Mouse (Mus musculus): Measurements from ENCODE around the gene Gm20696. TPM values are rescaled to one million over a fixed set of nuclear protein-coding genes. Genes with fewer than 3 reads are reported as not detected.

Gm20696 gene
- polyA plus RNA-seq, 1 experiment from 2014 or later = 3.9 TPM

DNA sequence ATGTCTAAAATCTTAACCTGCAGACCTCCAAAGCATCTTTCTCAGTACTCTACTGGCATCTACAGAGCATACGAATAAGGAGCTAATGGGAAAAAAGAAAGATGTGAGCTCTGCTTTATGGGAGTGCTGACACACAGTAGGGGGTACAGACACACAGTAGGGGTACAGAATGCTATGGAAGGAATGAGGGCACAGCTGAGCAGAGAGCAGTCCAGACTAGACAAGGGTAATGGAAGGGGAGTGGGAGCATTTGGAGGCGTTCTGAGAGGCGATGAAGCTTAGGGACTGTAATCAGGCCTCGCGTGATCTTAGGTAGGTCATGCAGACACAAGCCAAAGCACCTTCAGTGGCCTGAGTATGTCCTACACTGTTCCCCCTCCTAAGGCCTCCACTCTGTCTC, 17.4 kb upstream of the Gm20696 start:
- ATAC-seq = no peak

GRCm38 (mm10) chr6:99678108-99678507, 11.5 kb upstream of the Gm20696 start:
- Histone ChIP-seq H3K27me3 (no peaks in the 10 kb centered on the region), H3K36me3 (ENCODE audit: poor library complexity, severe bottlenecking) (no peaks in the 10 kb centered on the region), H3K4me1 (peaks cover 15% of the 10 kb centered on the region), H3K9me3 (replicated peaks) (no peaks in the 10 kb centered on the region), H3K27ac (peak overlapping the region; percentile 36), H3K4me3 (no peak overlapping the region), H3K4me2 (no peak overlapping the region), H3K9ac (no peak overlapping the region)
- ATAC-seq = 0 out of 2 replicates have a peak, but pooled peaks have one; percentile 53
- WGBS = 58% methylated on average over 11 of the region's 11 CpGs

More for the DNA sequence above, 17.4 kb upstream of the Gm20696 start:
- Histone ChIP-seq H3K4me3 (no peak overlapping the region), H3K9ac (no peak overlapping the region), H3K36me3 (ENCODE audit: poor library complexity, severe bottlenecking) (no peaks in the 10 kb centered on the region), H3K4me2 (no peak overlapping the region), H3K9me3 (replicated peaks) (peaks cover 4% of the 10 kb centered on the region), H3K27me3 (no peaks in the 10 kb centered on the region), H3K27ac (no peak overlapping the region), H3K4me1 (no peaks in the 10 kb centered on the region)
- 88% methylated on average over 5 of the region's 5 CpGs for WGBS

DNA sequence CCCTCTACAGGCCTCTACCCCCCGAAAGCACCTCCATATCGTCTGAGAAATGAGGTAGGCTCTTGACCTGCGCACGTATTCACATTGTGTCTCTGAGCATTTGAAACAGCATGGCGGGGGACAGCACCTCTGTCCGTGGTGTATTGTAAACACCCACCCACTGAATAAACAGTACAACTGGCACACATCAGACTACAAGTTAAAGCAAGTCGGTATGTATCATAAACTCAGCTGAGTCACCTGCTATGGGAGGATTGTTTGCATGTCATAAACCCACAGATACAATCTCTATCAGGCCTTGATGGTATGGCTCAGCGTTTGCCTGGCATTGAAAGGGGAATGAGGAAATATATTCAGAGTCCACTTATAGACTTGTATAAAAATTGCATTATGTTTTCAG, 10.7 kb upstream of the Gm20696 start:
- Histone ChIP-seq H3K9me3 (replicated peaks) (no peaks in the 10 kb centered on the region), H3K27ac (no peak overlapping the region), H3K4me3 (no peak overlapping the region), H3K9ac (no peak overlapping the region), H3K27me3 (no peaks in the 10 kb centered on the region), H3K4me1 (peaks cover 18% of the 10 kb centered on the region), H3K36me3 (ENCODE audit: poor library complexity, severe bottlenecking) (no peaks in the 10 kb centered on the region), H3K4me2 (no peak overlapping the region)
- no peak for ATAC-seq
- WGBS = 90% methylated on average over 8 of the region's 8 CpGs

- Histone ChIP-seq H3K27ac (peak overlapping the region; percentile 14; the same call in 1 of the 2 replicates), H3K4me3 (no peak overlapping the region)
- 36% methylated on average over 4 of the region's 4 CpGs for WGBS
Measured at GRCm38 (mm10) chr6:99674482-99674881, 7.9 kb upstream of the Gm20696 start.

DNA sequence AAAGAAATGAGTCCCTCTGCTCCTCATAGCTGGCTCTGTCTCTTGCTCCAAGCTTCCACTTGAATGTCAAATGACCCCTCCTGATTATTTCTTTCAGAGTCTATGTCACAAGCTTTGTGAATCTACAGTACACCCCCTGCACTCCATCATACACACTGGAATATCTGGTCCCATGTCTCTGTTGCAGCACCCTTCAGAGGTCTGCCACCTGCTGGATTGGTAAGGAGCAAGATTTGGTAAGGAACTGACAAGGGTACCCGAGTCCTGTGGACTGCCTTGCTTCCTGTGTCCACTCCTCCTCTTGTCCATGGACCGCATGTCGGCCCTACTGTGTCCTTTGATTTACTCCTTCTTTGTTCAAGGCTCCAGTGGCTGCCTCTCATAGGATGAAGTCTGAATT, 5.2 kb upstream of the Gm20696 start:
- Histone ChIP-seq H3K27me3 (no peaks in the 10 kb centered on the region; the same call in 1 of the 2 replicates), H3K4me3 (no peak overlapping the region), H3K9ac (no peak overlapping the region), H3K4me1 (peaks cover 63% of the 10 kb centered on the region), H3K36me3 (ENCODE audit: poor library complexity, severe bottlenecking) (no peaks in the 10 kb centered on the region), H3K9me3 (replicated peaks) (no peaks in the 10 kb centered on the region), H3K27ac (no peak overlapping the region), H3K4me2 (no peak overlapping the region)
- 66% methylated on average over 3 of the region's 3 CpGs for WGBS
- no peak for ATAC-seq

More at GRCm38 (mm10) chr6:99674482-99674881, 7.9 kb upstream of the Gm20696 start:
- Histone ChIP-seq H3K27me3 (no peaks in the 10 kb centered on the region), H3K4me2 (no peak overlapping the region), H3K9me3 (replicated peaks) (no peaks in the 10 kb centered on the region), H3K36me3 (ENCODE audit: poor library complexity, severe bottlenecking) (no peaks in the 10 kb centered on the region), H3K4me1 (peaks cover 45% of the 10 kb centered on the region), H3K9ac (no peak overlapping the region)
- ATAC-seq = no peak

DNA sequence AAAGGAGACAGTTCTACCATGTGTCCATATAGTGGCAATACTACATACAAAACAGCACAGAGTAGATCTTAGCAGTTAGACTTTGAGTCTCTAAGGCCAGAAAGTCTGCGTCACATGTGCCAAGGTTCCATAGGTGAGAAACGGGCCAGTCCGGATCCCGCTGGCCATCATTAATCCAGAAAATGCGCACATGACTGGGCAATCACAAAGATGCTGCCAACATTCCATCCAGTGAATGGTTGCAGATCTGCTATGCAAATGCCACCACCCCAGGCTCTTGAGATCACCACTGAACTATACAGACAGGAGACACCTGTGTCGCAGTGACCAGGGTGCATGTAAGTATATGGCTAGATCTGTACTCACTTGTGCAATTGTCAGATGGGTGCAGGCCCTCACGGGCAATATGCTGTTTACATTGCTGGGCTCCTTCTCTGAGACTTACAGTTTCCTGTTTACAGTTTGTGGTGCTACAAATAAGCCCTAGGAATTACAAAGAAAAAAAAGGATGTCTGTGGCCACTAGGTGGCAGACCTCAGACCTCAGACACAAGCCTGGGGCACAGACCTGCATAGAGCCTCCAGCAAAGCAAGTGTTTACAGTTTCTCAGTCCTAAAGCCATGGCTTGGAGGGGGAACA, 4.0 kb upstream of the Gm20696 start:
- H3K4me1 ChIP-seq = peaks cover 72% of the 10 kb centered on the region
- no peak overlapping the region for H3K9ac ChIP-seq
- WGBS = 44% methylated on average over 7 of the region's 7 CpGs
- no peaks in the 10 kb centered on the region; the same call in 1 of the 2 replicates for H3K27me3 ChIP-seq
- peak overlapping the region; percentile 87 for H3K27ac ChIP-seq
- no peak overlapping the region for H3K4me2 ChIP-seq
- H3K36me3 ChIP-seq (ENCODE audit: poor library complexity, severe bottlenecking) = no peaks in the 10 kb centered on the region
- no peak overlapping the region for H3K4me3 ChIP-seq
- ATAC-seq = peak; percentile 28; the same call in 1 of the 2 replicates
- H3K9me3 ChIP-seq (replicated peaks) = no peaks in the 10 kb centered on the region

DNA sequence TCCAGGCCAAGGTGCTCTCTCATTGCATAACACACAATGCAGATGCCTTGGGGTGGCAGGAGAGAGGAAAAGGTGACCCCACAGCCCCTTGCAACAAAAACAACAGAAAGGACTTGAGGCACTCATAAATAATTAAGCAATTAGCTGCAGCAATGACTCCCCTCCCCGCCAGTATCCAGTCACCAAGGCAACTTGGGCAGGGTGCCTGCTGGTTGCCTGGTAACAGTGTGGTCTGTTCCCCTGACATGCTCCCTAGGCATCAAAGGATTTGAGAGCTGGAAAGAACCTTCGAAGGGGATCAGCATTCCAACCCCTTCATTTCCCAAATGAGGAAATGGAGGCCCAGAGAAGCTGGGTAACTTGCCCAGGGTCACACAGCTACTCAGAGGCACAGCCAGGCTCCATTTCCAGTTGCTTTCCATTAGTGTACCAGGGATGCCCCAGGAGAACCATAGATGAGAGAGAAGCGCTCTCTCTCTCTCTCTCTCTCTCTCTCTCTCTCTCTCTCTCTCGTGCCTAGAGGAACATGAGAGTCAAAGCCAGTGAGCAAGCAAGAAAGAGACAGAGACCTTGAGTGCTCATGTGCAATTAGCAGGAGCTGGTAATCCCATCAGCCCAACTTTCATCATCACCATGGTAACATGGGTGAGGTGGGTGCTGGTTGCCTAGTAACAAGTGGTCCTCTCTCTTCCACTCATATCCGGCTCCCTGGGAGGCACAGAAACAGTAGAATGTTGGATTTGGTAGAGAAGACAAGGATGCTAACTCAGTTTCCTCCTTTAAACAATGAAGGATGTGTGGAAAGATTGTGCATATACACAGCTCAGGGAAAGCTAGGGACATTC, 3.1 kb upstream of the Gm20696 start:
- ATAC-seq = peak; percentile 86
- peak overlapping the region; percentile 43 for H3K4me2 ChIP-seq
- H3K4me1 ChIP-seq = peaks cover 78% of the 10 kb centered on the region
- 0 out of 2 replicates have a peak overlapping the region, but pooled peaks have one; percentile 2 for H3K4me3 ChIP-seq
- H3K27me3 ChIP-seq = no peaks in the 10 kb centered on the region; the same call in 1 of the 2 replicates
- 10% methylated on average over 5 of the region's 5 CpGs for WGBS
- H3K9me3 ChIP-seq (replicated peaks) = no peaks in the 10 kb centered on the region
- no peak overlapping the region for H3K9ac ChIP-seq
- no peaks in the 10 kb centered on the region for H3K36me3 ChIP-seq (ENCODE audit: poor library complexity, severe bottlenecking)
- peak overlapping the region; percentile 87 for H3K27ac ChIP-seq

GRCm38 (mm10) chr6:99667290-99667689, 693 bp upstream of the Gm20696 start:
- Histone ChIP-seq H3K36me3 (ENCODE audit: poor library complexity, severe bottlenecking) (no peaks in the 10 kb centered on the region), H3K4me2 (peak overlapping the region; percentile 92), H3K27me3 (no peaks in the 10 kb centered on the region; the same call in none of the 2 replicates), H3K4me1 (peaks cover 69% of the 10 kb centered on the region), H3K4me3 (peak overlapping the region; percentile 83; the same call in 1 of the 2 replicates), H3K9ac (peak overlapping the region; percentile 89; the same call in 1 of the 2 replicates), H3K27ac (peak overlapping the region; percentile 44), H3K9me3 (replicated peaks) (no peaks in the 10 kb centered on the region)
- ATAC-seq = no peak
- 52% methylated on average over 8 of the region's 8 CpGs for WGBS

GRCm38 (mm10) chr6:99665457-99666317, 910 bp downstream of the Gm20696 start:
- Histone ChIP-seq H3K27ac (peak overlapping the region; percentile 44; the same call in 1 of the 2 replicates), H3K9me3 (replicated peaks) (no peaks in the 10 kb centered on the region), H3K4me1 (peaks cover 56% of the 10 kb centered on the region), H3K4me2 (peak overlapping the region; percentile 92), H3K9ac (peak overlapping the region; percentile 89), H3K27me3 (no peaks in the 10 kb centered on the region; the same call in none of the 2 replicates), H3K36me3 (ENCODE audit: poor library complexity, severe bottlenecking) (no peaks in the 10 kb centered on the region), H3K4me3 (peak overlapping the region; percentile 83)
- no peak for ATAC-seq
- WGBS = 35% methylated on average over 16 of the region's 16 CpGs

DNA sequence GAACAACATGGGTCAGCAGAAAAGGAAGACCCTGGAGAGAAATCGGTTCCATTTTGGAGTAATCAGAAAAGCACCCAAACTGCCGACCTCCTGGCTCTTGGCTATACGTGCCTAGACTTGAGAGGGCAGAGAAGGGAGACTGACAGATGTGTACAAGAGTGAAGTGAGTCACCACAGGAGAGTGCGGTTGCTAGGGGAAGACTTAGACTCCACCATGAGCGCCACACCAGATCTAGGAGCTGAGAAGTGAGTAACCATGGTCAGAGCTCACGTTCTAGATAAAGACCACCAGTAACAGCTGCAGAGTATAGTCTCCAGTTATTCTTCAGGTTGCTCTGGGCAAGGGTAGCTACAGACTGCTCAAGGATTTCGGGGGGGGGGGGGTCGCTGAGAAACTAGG, 3.4 kb downstream of the Gm20696 start:
- Histone ChIP-seq H3K27me3 (no peaks in the 10 kb centered on the region; the same call in none of the 2 replicates), H3K4me3 (no peak overlapping the region), H3K36me3 (ENCODE audit: poor library complexity, severe bottlenecking) (no peaks in the 10 kb centered on the region), H3K4me1 (peaks cover 34% of the 10 kb centered on the region), H3K9me3 (replicated peaks) (no peaks in the 10 kb centered on the region), H3K27ac (no peak overlapping the region), H3K9ac (no peak overlapping the region), H3K4me2 (no peak overlapping the region)
- ATAC-seq = no peak
- WGBS = 68% methylated on average over 8 of the region's 8 CpGs

DNA sequence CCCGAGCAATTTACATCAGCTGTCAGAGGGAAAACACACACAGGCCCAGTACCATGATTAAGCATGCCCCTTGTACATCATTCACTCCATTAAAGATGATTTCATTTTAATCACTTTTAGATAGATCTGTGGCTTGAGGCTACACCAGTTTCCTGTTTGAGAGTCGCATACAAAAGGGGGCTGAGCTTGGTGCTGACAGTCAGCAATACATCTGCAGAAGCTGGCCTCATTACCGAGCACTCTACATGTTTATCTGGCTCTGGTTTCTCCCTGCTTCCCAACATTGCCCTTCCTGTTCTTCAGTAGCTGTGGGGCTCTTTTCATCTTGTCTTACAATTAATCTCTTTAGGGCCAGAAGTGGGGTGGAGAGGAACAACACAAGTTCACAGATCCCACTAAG, 6.2 kb downstream of the Gm20696 start:
- H3K4me1 ChIP-seq = peaks cover 9% of the 10 kb centered on the region
- no peaks in the 10 kb centered on the region for H3K9me3 ChIP-seq (replicated peaks)
- no peak overlapping the region for H3K4me2 ChIP-seq
- no peak for ATAC-seq
- WGBS = 61% methylated on average over 3 of the region's 3 CpGs
- no peaks in the 10 kb centered on the region for H3K36me3 ChIP-seq (ENCODE audit: poor library complexity, severe bottlenecking)
- H3K27ac ChIP-seq = no peak overlapping the region
- no peaks in the 10 kb centered on the region; the same call in 1 of the 2 replicates for H3K27me3 ChIP-seq
- no peak overlapping the region for H3K9ac ChIP-seq
- no peak overlapping the region for H3K4me3 ChIP-seq
